8 mouse cellular contexts compared by ENCODE assay signal in the genomic region with DNA sequence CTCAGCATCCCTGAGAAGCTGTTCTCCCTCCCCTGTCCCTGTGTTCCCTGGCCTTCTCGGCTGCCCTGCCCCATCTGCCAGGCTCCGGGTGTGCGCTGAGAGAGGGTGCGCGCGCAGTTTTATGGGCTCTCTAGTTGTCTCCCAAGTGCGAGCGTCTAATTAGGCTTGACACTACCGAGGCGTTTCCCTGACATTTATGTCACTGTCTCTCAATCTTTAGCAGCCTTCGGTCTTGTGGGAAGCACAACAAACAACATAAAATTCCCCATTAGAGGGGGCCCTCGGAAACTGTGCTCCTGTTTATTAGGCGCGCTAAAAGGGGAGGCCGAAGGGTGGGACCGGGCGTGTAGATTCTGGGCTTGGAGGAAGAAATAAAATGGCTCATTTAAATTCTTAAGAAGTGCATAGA.
A peak's percentile ranks its signal among the peaks of the same experiment; 100 is the strongest.
DNase-seq lines count a peak whose midpoint lies in the region; ATAC-seq lines count a peak whose summit lies in the region.

No protein-coding gene starts in this region.

- no peaks in the 10 kb centered on the region for H3K27me3 ChIP-seq in lung, embryonic 15.5 days
- H3K27me3 ChIP-seq in heart, embryonic 16.5 days (ENCODE audit: control insufficient read depth, insufficient read depth, low read length): no peaks in the 10 kb centered on the region
- H3K27me3 ChIP-seq in liver, embryonic 11.5 days (replicated peaks; ENCODE audit: control insufficient read depth, insufficient read depth, low read length): no peaks in the 10 kb centered on the region; the same call in 1 of the 2 replicates

- 6% methylated on average over 17 of the region's 17 CpGs for WGBS in lung, embryonic 15.5 days
- 4% methylated on average over 17 of the region's 17 CpGs for WGBS in heart, embryonic 16.5 days
- WGBS in liver, embryonic 11.5 days: 4% methylated on average over 17 of the region's 17 CpGs

- H3K9ac ChIP-seq in lung, embryonic 15.5 days: no peak overlapping the region
- peak overlapping the region; percentile 42; the same call in 1 of the 2 replicates for H3K9ac ChIP-seq in heart, embryonic 16.5 days (ENCODE audit: low read length)
- H3K9ac ChIP-seq in liver, embryonic 11.5 days (ENCODE audit: low read depth, low read length): no peak overlapping the region

- DNase-seq in lung, postnatal 25 days (ENCODE audit: low spot score): no peak
- DNase-seq in embryo, embryonic 9.5 days (ENCODE audit: extremely low spot score): peak; percentile 77
- peak; percentile 48 for DNase-seq in liver, embryonic 11.5 days (ENCODE audit: low spot score)
- DNase-seq in retina, embryonic 14.5 days (ENCODE audit: low spot score): peak; percentile 86
- no peak for DNase-seq in cerebellum, adult 9-10 months
- no peak for DNase-seq in frontal cortex, postnatal 14 days (ENCODE audit: low spot score in 2 of 2)

- no peaks in the 10 kb centered on the region for H3K9me3 ChIP-seq in lung, embryonic 15.5 days
- H3K9me3 ChIP-seq in heart, embryonic 16.5 days (replicated peaks; ENCODE audit: control insufficient read depth, low read length): no peaks in the 10 kb centered on the region
- H3K9me3 ChIP-seq in liver, embryonic 11.5 days (ENCODE audit: control insufficient read depth, low read length): no peaks in the 10 kb centered on the region

- peak; percentile 46; the same call in 1 of the 2 replicates for ATAC-seq in lung, embryonic 15.5 days (ENCODE audit: borderline replicate concordance, extremely low read depth, low FRiP score, low TSS enrichment)
- ATAC-seq in heart, embryonic 16.5 days (replicated peaks; ENCODE audit: extremely low read depth, insufficient read depth, low FRiP score): peak; percentile 73; the same call in 1 of the 2 replicates
- ATAC-seq in liver, embryonic 11.5 days (replicated peaks; ENCODE audit: low FRiP score): 0 out of 2 replicates have a peak, but pooled peaks have one; percentile 53

- H3K27ac ChIP-seq in lung, embryonic 15.5 days: no peak overlapping the region
- H3K27ac ChIP-seq in heart, embryonic 16.5 days (ENCODE audit: low read length): no peak overlapping the region
- H3K27ac ChIP-seq in liver, embryonic 11.5 days (ENCODE audit: low read depth, low read length): no peak overlapping the region

- no peaks in the 10 kb centered on the region for H3K36me3 ChIP-seq in lung, embryonic 15.5 days
- no peaks in the 10 kb centered on the region for H3K36me3 ChIP-seq in heart, embryonic 16.5 days (ENCODE audit: control insufficient read depth, insufficient read depth)
- no peaks in the 10 kb centered on the region for H3K36me3 ChIP-seq in liver, embryonic 11.5 days (ENCODE audit: control insufficient read depth, insufficient read depth, low read length)

- H3K4me2 ChIP-seq in lung, embryonic 15.5 days: peak overlapping the region; percentile 67
- peak overlapping the region; percentile 85 for H3K4me2 ChIP-seq in heart, embryonic 16.5 days (ENCODE audit: low read depth, low read length)
- peak overlapping the region; percentile 66 for H3K4me2 ChIP-seq in liver, embryonic 11.5 days

- peak overlapping the region; percentile 31 for H3K4me3 ChIP-seq in lung, embryonic 15.5 days
- peak overlapping the region; percentile 50 for H3K4me3 ChIP-seq in heart, embryonic 16.5 days (ENCODE audit: low read length)
- H3K4me3 ChIP-seq in liver, embryonic 11.5 days (ENCODE audit: low read depth, low read length): peak overlapping the region; percentile 37

- peaks cover 14% of the 10 kb centered on the region for H3K4me1 ChIP-seq in lung, embryonic 15.5 days
- H3K4me1 ChIP-seq in heart, embryonic 16.5 days (ENCODE audit: control insufficient read depth, insufficient read depth, low read length): peaks cover 5% of the 10 kb centered on the region; the same call in 1 of the 2 replicates
- H3K4me1 ChIP-seq in liver, embryonic 11.5 days (replicated peaks; ENCODE audit: control insufficient read depth, insufficient read depth, low read length): peaks cover 6% of the 10 kb centered on the region

Comparison
In these comparisons a context has a peak if more than half of its experiments do, and no peak if none do; other contexts are left out.
1. DNase-seq: peak in embryo, embryonic 9.5 days (single experiment), liver, embryonic 11.5 days (single experiment) and retina, embryonic 14.5 days (single experiment); none in lung, postnatal 25 days (single experiment), cerebellum, adult 9-10 months (single experiment) and frontal cortex, postnatal 14 days (0 of 2).
2. Peak in every context shown above with its lines, with median percentiles within 50 percentile points of each other: ATAC-seq, H3K4me2 ChIP-seq and H3K4me3 ChIP-seq.